Mouse (Mus musculus): Measurements from ENCODE around the gene Ankrd33. TPM values are rescaled to one million over a fixed set of nuclear protein-coding genes. Genes with fewer than 3 reads are reported as not detected.

The Ankrd33 gene
- polyA plus RNA-seq, 1 experiment from 2014 or later = not detected

DNA sequence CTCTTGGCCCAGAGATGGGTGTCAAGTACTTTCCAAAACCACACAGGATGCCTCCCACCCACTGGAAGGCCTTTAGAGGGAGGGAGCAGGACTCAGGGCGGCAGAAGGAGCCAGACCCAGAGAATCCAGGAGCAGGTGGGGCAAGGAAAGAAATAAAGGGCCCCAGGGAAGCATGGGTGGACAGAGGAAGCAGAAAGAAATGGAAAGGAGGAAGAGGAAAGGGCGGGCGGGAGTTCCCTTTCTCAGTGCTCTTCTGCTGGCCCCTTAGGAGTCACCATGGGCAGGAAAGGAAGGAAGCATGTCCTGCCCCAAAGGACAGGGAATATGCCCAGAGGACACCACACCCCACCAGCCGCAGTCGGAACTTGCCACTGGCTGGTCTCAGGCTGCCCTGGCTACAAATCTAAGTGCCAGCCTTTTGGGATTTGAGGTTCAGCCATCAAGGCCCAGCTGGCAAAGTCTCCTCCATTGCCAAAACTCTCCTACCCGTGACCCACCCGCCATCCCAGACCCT lies 34.5 kb upstream of the Ankrd33 start:
- Histone ChIP-seq H3K9ac (ENCODE audit: low read length) (no peak overlapping the region), H3K36me3 (ENCODE audit: control insufficient read depth, insufficient read depth) (no peaks in the 10 kb centered on the region), H3K4me1 (ENCODE audit: control insufficient read depth, insufficient read depth, low read length) (0 out of 2 replicates have a peak, but pooled peaks cover 3% of the 10 kb centered on the region), H3K4me2 (ENCODE audit: low read depth, low read length) (no peak overlapping the region), H3K27ac (ENCODE audit: low read length) (no peak overlapping the region), H3K9me3 (replicated peaks; ENCODE audit: control insufficient read depth, low read length) (no peaks in the 10 kb centered on the region), H3K27me3 (ENCODE audit: control insufficient read depth, insufficient read depth, low read length) (peaks cover 21% of the 10 kb centered on the region), H3K4me3 (ENCODE audit: low read length) (no peak overlapping the region)
- no peak for ATAC-seq (replicated peaks; ENCODE audit: extremely low read depth, insufficient read depth, low FRiP score)
- 71% methylated on average over 7 of the region's 7 CpGs for WGBS

DNA sequence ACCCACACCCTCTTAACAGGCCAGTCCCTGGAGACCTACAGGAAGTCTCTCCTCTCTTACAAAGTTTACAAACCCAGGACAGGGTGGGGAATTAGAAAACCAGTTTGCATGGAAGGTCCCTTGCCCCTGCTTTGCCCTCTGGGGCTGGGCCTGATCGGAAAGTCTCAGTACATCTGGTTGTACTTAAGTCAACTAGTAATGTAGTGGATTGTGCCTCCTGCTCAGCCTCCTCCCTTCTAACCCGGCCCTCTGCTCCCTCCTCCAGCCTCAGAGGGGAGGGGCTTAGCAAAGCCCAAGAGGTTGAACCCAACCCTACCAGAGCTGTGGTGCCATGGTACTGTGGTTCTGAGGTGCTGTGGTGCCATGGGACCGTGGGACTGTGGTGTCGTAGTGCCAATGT lies 33.3 kb upstream of the Ankrd33 start:
- no peak overlapping the region for H3K4me3 ChIP-seq (ENCODE audit: low read length)
- no peak overlapping the region for H3K27ac ChIP-seq (ENCODE audit: low read length)
- H3K9me3 ChIP-seq (replicated peaks; ENCODE audit: control insufficient read depth, low read length) = no peaks in the 10 kb centered on the region
- H3K4me2 ChIP-seq (ENCODE audit: low read depth, low read length) = no peak overlapping the region
- H3K9ac ChIP-seq (ENCODE audit: low read length) = no peak overlapping the region
- no peaks in the 10 kb centered on the region for H3K4me1 ChIP-seq (ENCODE audit: control insufficient read depth, insufficient read depth, low read length)
- no peaks in the 10 kb centered on the region for H3K36me3 ChIP-seq (ENCODE audit: control insufficient read depth, insufficient read depth)
- no peak for ATAC-seq (replicated peaks; ENCODE audit: extremely low read depth, insufficient read depth, low FRiP score)
- WGBS = 59% methylated on average over 4 of the region's 4 CpGs
- H3K27me3 ChIP-seq (ENCODE audit: control insufficient read depth, insufficient read depth, low read length) = peaks cover 13% of the 10 kb centered on the region

GRCm38 (mm10) chr15:101084499-101084898 lies 31.1 kb upstream of the Ankrd33 start:
- H3K4me2 ChIP-seq (ENCODE audit: low read depth, low read length) = no peak overlapping the region
- no peak overlapping the region for H3K9ac ChIP-seq (ENCODE audit: low read length)
- H3K4me1 ChIP-seq (ENCODE audit: control insufficient read depth, insufficient read depth, low read length) = no peaks in the 10 kb centered on the region
- WGBS = 67% methylated on average over 10 of the region's 10 CpGs
- H3K9me3 ChIP-seq (replicated peaks; ENCODE audit: control insufficient read depth, low read length) = no peaks in the 10 kb centered on the region
- peaks cover 10% of the 10 kb centered on the region; the same call in 1 of the 2 replicates for H3K27me3 ChIP-seq (ENCODE audit: control insufficient read depth, insufficient read depth, low read length)
- no peak overlapping the region for H3K27ac ChIP-seq (ENCODE audit: low read length)
- H3K4me3 ChIP-seq (ENCODE audit: low read length) = no peak overlapping the region
- ATAC-seq (replicated peaks; ENCODE audit: extremely low read depth, insufficient read depth, low FRiP score) = no peak
- H3K36me3 ChIP-seq (ENCODE audit: control insufficient read depth, insufficient read depth) = no peaks in the 10 kb centered on the region

- Histone ChIP-seq H3K4me1 (ENCODE audit: control insufficient read depth, insufficient read depth, low read length) (no peaks in the 10 kb centered on the region), H3K27me3 (ENCODE audit: control insufficient read depth, insufficient read depth, low read length) (no peaks in the 10 kb centered on the region; the same call in 1 of the 2 replicates), H3K4me3 (ENCODE audit: low read length) (no peak overlapping the region), H3K27ac (ENCODE audit: low read length) (no peak overlapping the region), H3K4me2 (ENCODE audit: low read depth, low read length) (no peak overlapping the region), H3K36me3 (ENCODE audit: control insufficient read depth, insufficient read depth) (no peaks in the 10 kb centered on the region), H3K9ac (ENCODE audit: low read length) (no peak overlapping the region), H3K9me3 (replicated peaks; ENCODE audit: control insufficient read depth, low read length) (no peaks in the 10 kb centered on the region)
- ATAC-seq (replicated peaks; ENCODE audit: extremely low read depth, insufficient read depth, low FRiP score) = no peak
- WGBS = 73% methylated on average over 9 of the region's 9 CpGs
Observed at GRCm38 (mm10) chr15:101086451-101086850, 29.1 kb upstream of the Ankrd33 start.

DNA sequence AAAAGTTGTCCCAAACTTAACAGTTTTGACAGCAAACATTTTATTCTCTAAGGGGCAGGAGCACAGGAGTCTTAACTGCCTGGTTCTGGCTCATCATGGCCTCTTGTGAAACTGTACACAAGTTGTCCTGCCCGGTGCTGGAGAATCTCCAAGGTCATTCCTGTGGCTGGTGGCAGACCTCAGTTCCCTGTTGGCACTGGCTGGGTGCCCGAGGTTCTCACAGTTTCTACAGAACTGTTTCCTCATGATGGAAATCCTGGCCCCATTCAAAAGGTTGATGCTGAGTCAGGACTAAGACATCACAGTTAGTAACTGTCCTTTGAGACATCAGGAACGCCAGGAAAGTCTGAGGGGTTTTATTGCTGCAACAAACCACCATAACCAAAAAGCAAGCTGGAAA lies 28.6 kb upstream of the Ankrd33 start:
- ATAC-seq (replicated peaks; ENCODE audit: extremely low read depth, insufficient read depth, low FRiP score) = no peak
- H3K36me3 ChIP-seq (ENCODE audit: control insufficient read depth, insufficient read depth) = no peaks in the 10 kb centered on the region

DNA sequence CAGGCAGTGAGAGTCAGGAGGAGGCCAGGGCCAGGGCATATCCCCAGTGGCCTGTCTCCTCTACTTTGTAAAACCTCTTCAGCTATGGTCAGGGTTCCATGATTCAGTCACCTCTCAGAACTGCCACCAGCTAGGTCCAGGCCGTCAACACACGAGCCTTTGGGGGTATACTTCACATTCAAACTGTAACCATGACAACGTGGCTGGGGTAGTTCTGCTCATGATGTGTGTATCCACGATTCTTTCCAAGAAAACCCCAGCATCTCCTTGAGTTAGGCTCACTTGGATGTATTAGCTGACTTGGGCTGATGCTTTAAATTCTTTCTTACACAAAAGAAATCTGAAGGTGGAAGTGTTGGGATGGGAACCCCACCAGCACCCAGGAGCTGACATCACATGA lies 27.3 kb upstream of the Ankrd33 start:
- Histone ChIP-seq H3K4me1 (ENCODE audit: control insufficient read depth, insufficient read depth, low read length) (no peaks in the 10 kb centered on the region), H3K9me3 (replicated peaks; ENCODE audit: control insufficient read depth, low read length) (no peaks in the 10 kb centered on the region), H3K27ac (ENCODE audit: low read length) (no peak overlapping the region), H3K9ac (ENCODE audit: low read length) (no peak overlapping the region), H3K4me3 (ENCODE audit: low read length) (no peak overlapping the region), H3K27me3 (ENCODE audit: control insufficient read depth, insufficient read depth, low read length) (no peaks in the 10 kb centered on the region; the same call in 1 of the 2 replicates), H3K36me3 (ENCODE audit: control insufficient read depth, insufficient read depth) (no peaks in the 10 kb centered on the region), H3K4me2 (ENCODE audit: low read depth, low read length) (no peak overlapping the region)
- WGBS = 69% methylated on average over 4 of the region's 4 CpGs
- no peak for ATAC-seq (replicated peaks; ENCODE audit: extremely low read depth, insufficient read depth, low FRiP score)

More for the DNA sequence above, 28.6 kb upstream of the Ankrd33 start:
- H3K4me1 ChIP-seq (ENCODE audit: control insufficient read depth, insufficient read depth, low read length) = no peaks in the 10 kb centered on the region
- no peak overlapping the region for H3K9ac ChIP-seq (ENCODE audit: low read length)
- WGBS = 60% methylated on average over 3 of the region's 3 CpGs
- no peak overlapping the region for H3K27ac ChIP-seq (ENCODE audit: low read length)
- H3K4me3 ChIP-seq (ENCODE audit: low read length) = no peak overlapping the region
- no peaks in the 10 kb centered on the region; the same call in 1 of the 2 replicates for H3K27me3 ChIP-seq (ENCODE audit: control insufficient read depth, insufficient read depth, low read length)
- H3K4me2 ChIP-seq (ENCODE audit: low read depth, low read length) = no peak overlapping the region
- H3K9me3 ChIP-seq (replicated peaks; ENCODE audit: control insufficient read depth, low read length) = no peaks in the 10 kb centered on the region

- ATAC-seq (replicated peaks; ENCODE audit: extremely low read depth, insufficient read depth, low FRiP score) = no peak
- Histone ChIP-seq H3K4me1 (ENCODE audit: control insufficient read depth, insufficient read depth, low read length) (no peaks in the 10 kb centered on the region), H3K4me2 (ENCODE audit: low read depth, low read length) (no peak overlapping the region), H3K9me3 (replicated peaks; ENCODE audit: control insufficient read depth, low read length) (no peaks in the 10 kb centered on the region), H3K27me3 (ENCODE audit: control insufficient read depth, insufficient read depth, low read length) (no peaks in the 10 kb centered on the region; the same call in 1 of the 2 replicates), H3K36me3 (ENCODE audit: control insufficient read depth, insufficient read depth) (no peaks in the 10 kb centered on the region), H3K4me3 (ENCODE audit: low read length) (no peak overlapping the region), H3K9ac (ENCODE audit: low read length) (no peak overlapping the region), H3K27ac (ENCODE audit: low read length) (no peak overlapping the region)
- 89% methylated on average over 8 of the region's 8 CpGs for WGBS
Observed at GRCm38 (mm10) chr15:101091551-101091950, 24.0 kb upstream of the Ankrd33 start.

DNA sequence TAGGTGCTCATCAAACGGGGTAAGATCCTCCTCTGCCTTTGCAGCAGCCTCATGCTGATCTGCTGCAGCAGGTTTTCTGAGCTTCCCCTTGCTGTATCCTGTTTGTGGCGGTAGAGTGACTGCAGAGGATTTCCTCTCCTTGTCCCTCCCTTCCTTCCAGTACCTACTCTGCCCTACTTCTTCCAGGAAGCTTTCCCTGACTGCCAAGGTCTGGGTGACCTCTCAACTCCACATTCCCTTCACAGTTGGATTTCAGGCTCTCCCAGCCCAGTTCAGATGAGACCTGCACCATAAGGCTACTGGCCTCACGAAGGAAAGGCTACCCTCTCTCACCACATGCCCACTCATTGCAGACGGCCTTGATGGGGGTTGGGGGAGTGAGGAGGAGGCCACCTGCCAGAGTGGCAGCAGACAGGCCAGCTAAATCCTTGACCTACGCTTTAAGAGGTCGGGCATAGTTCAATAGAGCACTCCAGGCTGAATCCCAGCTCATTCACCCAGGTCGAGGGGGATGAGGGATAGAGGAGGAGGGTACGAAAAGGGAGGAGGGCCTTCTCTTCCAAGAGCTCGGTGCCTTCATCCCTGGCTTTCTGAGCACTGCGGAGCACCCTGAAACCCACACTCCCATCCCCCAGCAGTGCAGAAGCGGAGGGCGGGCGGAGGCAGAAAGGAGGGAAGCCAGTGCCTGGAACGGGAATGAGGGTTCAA lies 23.3 kb upstream of the Ankrd33 start:
- no peak for ATAC-seq (replicated peaks; ENCODE audit: extremely low read depth, insufficient read depth, low FRiP score)
- WGBS = 47% methylated on average over 14 of the region's 14 CpGs

GRCm38 (mm10) chr15:101092829-101093648 lies 22.5 kb upstream of the Ankrd33 start:
- Histone ChIP-seq H3K36me3 (ENCODE audit: control insufficient read depth, insufficient read depth) (no peaks in the 10 kb centered on the region), H3K9me3 (replicated peaks; ENCODE audit: control insufficient read depth, low read length) (no peaks in the 10 kb centered on the region), H3K27ac (ENCODE audit: low read length) (no peak overlapping the region), H3K4me1 (ENCODE audit: control insufficient read depth, insufficient read depth, low read length) (peaks cover 4% of the 10 kb centered on the region), H3K27me3 (ENCODE audit: control insufficient read depth, insufficient read depth, low read length) (peaks cover 6% of the 10 kb centered on the region), H3K4me2 (ENCODE audit: low read depth, low read length) (no peak overlapping the region), H3K9ac (ENCODE audit: low read length) (no peak overlapping the region), H3K4me3 (ENCODE audit: low read length) (no peak overlapping the region)
- WGBS = 40% methylated on average over 25 of the region's 25 CpGs
- ATAC-seq (replicated peaks; ENCODE audit: extremely low read depth, insufficient read depth, low FRiP score) = no peak

More for the DNA sequence above, 23.3 kb upstream of the Ankrd33 start:
- Histone ChIP-seq H3K27ac (ENCODE audit: low read length) (no peak overlapping the region), H3K9ac (ENCODE audit: low read length) (no peak overlapping the region), H3K36me3 (ENCODE audit: control insufficient read depth, insufficient read depth) (no peaks in the 10 kb centered on the region), H3K4me3 (ENCODE audit: low read length) (no peak overlapping the region), H3K4me2 (ENCODE audit: low read depth, low read length) (no peak overlapping the region), H3K9me3 (replicated peaks; ENCODE audit: control insufficient read depth, low read length) (no peaks in the 10 kb centered on the region), H3K4me1 (ENCODE audit: control insufficient read depth, insufficient read depth, low read length) (no peaks in the 10 kb centered on the region), H3K27me3 (ENCODE audit: control insufficient read depth, insufficient read depth, low read length) (peaks cover 2% of the 10 kb centered on the region)

All from heart, embryonic 16.5 days (tissue).